Mouse (Mus musculus) embryonic fibroblast, embryonic 13.5 days (primary cell): Measurements from ENCODE around the gene BC025920.

Source experiments
- CTCF ChIP-seq: IDR thresholded peaks from 2 replicates; pipeline ENCODE4 v1.5.1; 2011; ENCODE audit warnings: mild to moderate bottlenecking, control low read depth, low read length, moderate library complexity, borderline replicate concordance; ENCODE audit not compliant: insufficient read depth
- POLR2A ChIP-seq: IDR thresholded peaks from 2 replicates; pipeline ENCODE4 v1.6.1; 2011; ENCODE audit warnings: low read depth, mild to moderate bottlenecking, control low read depth, low read length, moderate library complexity

DNA sequence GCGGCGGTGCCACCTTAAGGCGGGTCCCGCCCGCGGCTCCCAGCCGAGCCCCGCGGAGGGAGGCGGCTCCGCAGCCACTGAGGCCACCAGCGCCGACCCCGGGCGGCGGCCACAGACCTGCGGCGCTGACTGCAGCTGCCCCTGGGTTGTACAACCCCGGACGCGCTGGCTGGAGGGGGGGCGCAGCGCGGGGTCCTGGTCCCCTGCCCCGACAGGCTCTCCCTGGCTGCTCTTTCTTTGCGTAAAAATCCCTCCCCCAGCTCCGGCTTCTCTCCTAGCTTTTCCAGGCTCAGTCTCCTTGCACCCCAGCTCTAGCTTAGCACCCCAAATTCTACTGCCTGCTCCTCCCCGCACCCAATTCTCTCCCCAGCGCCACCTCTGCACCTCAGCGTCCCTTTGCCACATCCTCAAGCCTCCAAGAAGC is 30.9 kb upstream of the BC025920 start:
- TF ChIP-seq CTCF: no peak
- TF ChIP-seq POLR2A: peak; percentile 55
